Mouse (Mus musculus): ENCODE results near the gene Grhl3. TPM values are rescaled to one million over a fixed set of nuclear protein-coding genes. Genes with fewer than 3 reads are reported as not detected.

The Grhl3 gene
- polyA plus RNA-seq (2014; fragmentation: Illumina TruSeq; extraction: RNeasy Lipid Tissue Mini Kit (QIAGEN cat#74804); ENCODE audit: low read depth, low replicate concordance), result not detected

GRCm38 (mm10) chr4:135573251-135573808, at the start of gene Grhl3:
Gene Grhl3 (minus strand): TSS chr4:135573630.

GRCm38 (mm10) chr4:135494521-135495396, 78.7 kb downstream of the Grhl3 start, which contains the start of the genes Stpg1 and Nipal3:
Gene Stpg1 (plus strand): TSS chr4:135494790.
Gene Nipal3 (minus strand): TSS chr4:135495038.

Other genes with a start within 250 kb of the Grhl3 start
- gene Srrm1, start 220.3 kb downstream of the Grhl3 start, polyA plus RNA-seq (2014; fragmentation: Illumina TruSeq; extraction: RNeasy Lipid Tissue Mini Kit (QIAGEN cat#74804); ENCODE audit: low read depth, low replicate concordance), result 307 TPM
- not detected for gene Ncmap, start 175.4 kb downstream of the Grhl3 start, polyA plus RNA-seq (2014; fragmentation: Illumina TruSeq; extraction: RNeasy Lipid Tissue Mini Kit (QIAGEN cat#74804); ENCODE audit: low read depth, low replicate concordance)
- gene Rcan3, start 139.8 kb downstream of the Grhl3 start, polyA plus RNA-seq (2014; fragmentation: Illumina TruSeq; extraction: RNeasy Lipid Tissue Mini Kit (QIAGEN cat#74804); ENCODE audit: low read depth, low replicate concordance), result 19.8 TPM
- 0.38 TPM for gene Stpg1, start 78.8 kb downstream of the Grhl3 start, polyA plus RNA-seq (2014; fragmentation: Illumina TruSeq; extraction: RNeasy Lipid Tissue Mini Kit (QIAGEN cat#74804); ENCODE audit: low read depth, low replicate concordance)
- 9.0 TPM for gene Nipal3, start 78.6 kb downstream of the Grhl3 start, polyA plus RNA-seq (2014; fragmentation: Illumina TruSeq; extraction: RNeasy Lipid Tissue Mini Kit (QIAGEN cat#74804); ENCODE audit: low read depth, low replicate concordance)
- 4.6 TPM for gene Ifnlr1, start 112.7 kb upstream of the Grhl3 start, polyA plus RNA-seq (2014; fragmentation: Illumina TruSeq; extraction: RNeasy Lipid Tissue Mini Kit (QIAGEN cat#74804); ENCODE audit: low read depth, low replicate concordance)
- gene Il22ra1, start 154.5 kb upstream of the Grhl3 start, polyA plus RNA-seq (2014; fragmentation: Illumina TruSeq; extraction: RNeasy Lipid Tissue Mini Kit (QIAGEN cat#74804); ENCODE audit: low read depth, low replicate concordance), result 3.1 TPM
- 0.60 TPM for gene Myom3, start 186.1 kb upstream of the Grhl3 start, polyA plus RNA-seq (2014; fragmentation: Illumina TruSeq; extraction: RNeasy Lipid Tissue Mini Kit (QIAGEN cat#74804); ENCODE audit: low read depth, low replicate concordance)

Data from sigmoid colon, adult 10 weeks (tissue).